Mouse (Mus musculus) kidney, adult 2 months (tissue): ENCODE measurements at regions not wholly inside any gene's neighbourhood (a gene's known extent, or its start where the extent isn't known, plus 50 kb on each side); places are given as distances from the start of the nearest gene placed in this dataset.

Experiments
- DNase-seq: peaks from one replicate; pipeline ENCODE4 v3.0.0; 2021
- H3K27ac ChIP-seq: fragments of 200-500 bp; 2 replicates; pipeline ENCODE4 v1.5.1; 2012; ENCODE audit warnings: low read depth, low read length, control low read depth, inconsistent platforms; ENCODE audit not compliant: insufficient read depth
- H3K27me3 ChIP-seq: fragments of 200-500 bp; replicated peaks from 2 replicates; pipeline ENCODE4 v1.6.1; 2012; ENCODE audit warnings: mild to moderate bottlenecking, moderate library complexity, low read length, inconsistent platforms; ENCODE audit not compliant: control insufficient read depth, insufficient read depth
- H3K36me3 ChIP-seq: fragments of 200-500 bp; 2 replicates; pipeline ENCODE4 v1.6.1; 2012; ENCODE audit warnings: mild to moderate bottlenecking, moderate library complexity, low read length, inconsistent platforms; ENCODE audit not compliant: control insufficient read depth, insufficient read depth
- H3K4me1 ChIP-seq: fragments of 200-500 bp; 2 replicates; pipeline ENCODE4 v1.6.1; 2011; ENCODE audit warnings: low read length; ENCODE audit not compliant: control insufficient read depth, insufficient read depth
- H3K4me3 ChIP-seq: fragments of 200-500 bp; 2 replicates; pipeline ENCODE4 v1.5.1; 2011; ENCODE audit warnings: mild to moderate bottlenecking, low read depth, low read length, control low read depth; ENCODE audit not compliant: insufficient read depth
- CTCF ChIP-seq: fragments of 200-500 bp; conservative IDR thresholded peaks from 2 replicates; pipeline ENCODE4 v1.5.1; 2011; ENCODE audit warnings: low read depth, mild to moderate bottlenecking, control low read depth, low read length, moderate library complexity, mixed read lengths; ENCODE audit not compliant: insufficient read depth, insufficient read length
- POLR2A ChIP-seq: fragments of 200-500 bp; IDR thresholded peaks from one replicate; pipeline ENCODE4 v1.6.1; 2011; ENCODE audit warnings: low read depth, low read length, control low read depth
- WGBS: fragments of 180-500 bp; shearing (Covaris S2); methylation state at CpG from one replicate; pipeline ENCODE4 v1.1.7; 2018; 5-methylcytosine and 5-hydroxymethylcytosine counted together

GRCm38 (mm10) chr4:125921550-125922316 lies 102.6 kb upstream of the Csf3r start:
- Histone ChIP-seq H3K27ac (no peak overlapping the region), H3K4me3 (no peak overlapping the region), H3K27me3 (no peaks in the 10 kb centered on the region), H3K4me1 (no peaks in the 10 kb centered on the region), H3K36me3 (no peaks in the 10 kb centered on the region)
- TF ChIP-seq POLR2A (no peak), CTCF (no peak)
- 9% methylated on average over 19 of the region's 19 CpGs for WGBS
- peak; percentile 20 for DNase-seq

GRCm38 (mm10) chr4:125922317-125922878 lies 102.0 kb upstream of the Csf3r start:
- Histone ChIP-seq H3K27ac (no peak overlapping the region), H3K4me3 (no peak overlapping the region), H3K36me3 (no peaks in the 10 kb centered on the region), H3K4me1 (no peaks in the 10 kb centered on the region), H3K27me3 (no peaks in the 10 kb centered on the region)
- WGBS, result 19% methylated on average over 11 of the region's 11 CpGs
- no peak for TF ChIP-seq CTCF
- no peak for TF ChIP-seq POLR2A
- no peak for DNase-seq

GRCm38 (mm10) chr4:125923225-125923624 lies 101.1 kb upstream of the Csf3r start:
- Histone ChIP-seq H3K4me3 (no peak overlapping the region), H3K36me3 (no peaks in the 10 kb centered on the region), H3K4me1 (no peaks in the 10 kb centered on the region), H3K27me3 (no peaks in the 10 kb centered on the region), H3K27ac (no peak overlapping the region)
- DNase-seq, result no peak
- TF ChIP-seq POLR2A, result no peak
- TF ChIP-seq CTCF, result no peak
- 33% methylated on average over 7 of the region's 7 CpGs for WGBS

GRCm38 (mm10) chr4:125928196-125928595 lies 96.2 kb upstream of the Csf3r start:
- H3K27me3 ChIP-seq, result no peaks in the 10 kb centered on the region
- H3K4me1 ChIP-seq, result no peaks in the 10 kb centered on the region
- 44% methylated on average over 4 of the region's 4 CpGs for WGBS
- no peak overlapping the region for H3K4me3 ChIP-seq
- TF ChIP-seq POLR2A (no peak), CTCF (no peak)
- no peak for DNase-seq
- H3K36me3 ChIP-seq, result no peaks in the 10 kb centered on the region
- H3K27ac ChIP-seq, result no peak overlapping the region

GRCm38 (mm10) chr4:125929122-125929772 lies 95.1 kb upstream of the Csf3r start:
- TF ChIP-seq POLR2A (no peak), CTCF (no peak)
- H3K27ac ChIP-seq, result no peak overlapping the region
- WGBS, result 36% methylated on average over 17 of the region's 17 CpGs

GRCm38 (mm10) chr4:125930764-125931163 lies 93.6 kb upstream of the Csf3r start:
- no peak for DNase-seq
- no peak for TF ChIP-seq POLR2A
- TF ChIP-seq CTCF, result no peak
- Histone ChIP-seq H3K4me1 (no peaks in the 10 kb centered on the region), H3K4me3 (no peak overlapping the region), H3K36me3 (no peaks in the 10 kb centered on the region), H3K27me3 (no peaks in the 10 kb centered on the region), H3K27ac (no peak overlapping the region)
- 35% methylated on average over 10 of the region's 10 CpGs for WGBS

More at GRCm38 (mm10) chr4:125929122-125929772, 95.1 kb upstream of the Csf3r start:
- no peaks in the 10 kb centered on the region for H3K36me3 ChIP-seq
- H3K4me3 ChIP-seq, result no peak overlapping the region
- no peaks in the 10 kb centered on the region for H3K27me3 ChIP-seq
- H3K4me1 ChIP-seq, result no peaks in the 10 kb centered on the region
- no peak for DNase-seq

GRCm38 (mm10) chr4:125931321-125931720 lies 93.0 kb upstream of the Csf3r start:
- Histone ChIP-seq H3K36me3 (no peaks in the 10 kb centered on the region), H3K4me1 (no peaks in the 10 kb centered on the region), H3K27ac (no peak overlapping the region), H3K4me3 (no peak overlapping the region), H3K27me3 (no peaks in the 10 kb centered on the region)
- no peak for DNase-seq
- 46% methylated on average over 6 of the region's 6 CpGs for WGBS
- no peak for TF ChIP-seq CTCF
- no peak for TF ChIP-seq POLR2A
